Mouse (Mus musculus) liver, adult 2 months (tissue): Measurements from ENCODE around the gene Galntl6.

Experiments
- CTCF ChIP-seq: fragments of 200-500 bp; IDR thresholded peaks from 2 replicates; pipeline ENCODE4 v1.5.1; 2011; ENCODE audit warnings: low read depth, low read length, control low read depth
- POLR2A ChIP-seq: fragments of 200-500 bp; IDR thresholded peaks from 2 replicates; pipeline ENCODE4 v1.6.1; 2011; ENCODE audit warnings: low read length, control low read depth; ENCODE audit not compliant: insufficient read depth; ENCODE audit errors: extremely low read depth

DNA sequence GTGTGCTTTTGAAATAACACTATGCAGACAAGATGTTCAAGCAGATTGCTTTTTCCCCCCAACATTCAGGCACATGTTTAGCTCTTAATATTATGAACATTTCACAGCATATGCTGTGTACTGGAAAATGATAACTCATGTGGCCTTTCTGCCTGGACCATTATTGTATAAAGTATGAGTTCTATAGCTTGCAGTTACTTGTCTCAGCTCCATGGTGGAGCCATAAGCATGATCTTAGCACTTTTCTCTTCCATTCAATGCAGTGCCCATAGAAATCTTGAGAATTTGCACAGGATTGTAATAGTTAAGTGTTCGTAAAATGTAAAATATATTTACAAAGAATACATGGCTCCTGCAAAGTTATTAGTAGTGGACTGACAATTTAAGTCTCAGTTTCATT lies 18.6 kb upstream of the Galntl6 start:
- no peak for TF ChIP-seq POLR2A
- no peak for TF ChIP-seq CTCF
